Comparison of ENCODE assay signal across 10 mouse cellular contexts in genomic region chr12:17726576-17727320, GRCm38 (mm10). TPM values are rescaled to one million over a fixed set of nuclear protein-coding genes. Genes with fewer than 3 reads are reported as not detected.
A peak's percentile ranks its signal among the peaks of the same experiment; 100 is the strongest.
DNase-seq lines count a peak whose midpoint lies in the region; ATAC-seq and TF ChIP-seq lines count a peak whose summit lies in the region.
"Had no signal": no experiment of that assay in that cellular context is flagged by ENCODE, and none has a peak within 500 bp of the region (broad histone marks: within the 10 kb centered on the region; RNA-seq: fewer than 3 reads in every experiment).

No protein-coding gene starts in this region.

- ATAC-seq in liver, embryonic 11.5 days (replicated peaks; ENCODE audit: low FRiP score), result no peak

- intact Hi-C loops in left cerebral cortex, postnatal 4 days (cut with DNase I), result no loop called here

- H3K27me3 ChIP-seq in cerebellum, adult 2 months (ENCODE audit: control insufficient read depth, insufficient read depth, low read length), result no peaks in the 10 kb centered on the region
- H3K27me3 ChIP-seq in liver, embryonic 11.5 days (replicated peaks; ENCODE audit: control insufficient read depth, insufficient read depth, low read length), result no peaks in the 10 kb centered on the region
- H3K27me3 ChIP-seq: heart, embryonic 13.5 days had no signal

- no peak overlapping the region for H3K4me3 ChIP-seq in cerebellum, adult 2 months (replicated peaks; ENCODE audit: insufficient read depth, low read depth, low read length)
- no peak overlapping the region for H3K4me3 ChIP-seq in liver, embryonic 11.5 days (ENCODE audit: low read depth, low read length)
- H3K4me3 ChIP-seq: heart, embryonic 13.5 days had no signal

- no peak for TF ChIP-seq CTCF in cerebellum, adult 2 months (IDR thresholded peaks at IDR 0.05; ENCODE audit: borderline replicate concordance, insufficient read depth, low read depth, low read length)

- H3K27ac ChIP-seq in cerebellum, adult 2 months (ENCODE audit: insufficient read depth, low read length), result 0 out of 2 replicates have a peak overlapping the region, but pooled peaks have one; percentile 24
- peak overlapping the region; percentile 82 for H3K27ac ChIP-seq in liver, embryonic 11.5 days (ENCODE audit: low read depth, low read length)

- no peak overlapping the region for H3K4me2 ChIP-seq in liver, embryonic 11.5 days

- DNase-seq in cerebellum, adult 2 months, result peak; percentile 35 to 50
- DNase-seq in cerebellum, postnatal 14 days, result no peak
- DNase-seq in right cerebral cortex, adult 18-20 months, result peak; percentile 15
- DNase-seq in right cerebral cortex, postnatal 4 days, result no peak
- DNase-seq in liver, embryonic 11.5 days (ENCODE audit: low spot score), result no peak
- DNase-seq in thymus, postnatal 14 days, result peak; percentile 59
- DNase-seq in Muller cell, postnatal 12 days (ENCODE audit: inconsistent ontology term), result no peak
- no peak for DNase-seq in left cerebral cortex, postnatal 4 days
- DNase-seq: B cell, adult 2 months had no signal

- no peaks in the 10 kb centered on the region for H3K9me3 ChIP-seq in liver, embryonic 11.5 days (ENCODE audit: control insufficient read depth, low read length)
- H3K9me3 ChIP-seq: heart, embryonic 13.5 days had no signal

- peaks cover 23% of the 10 kb centered on the region for H3K4me1 ChIP-seq in cerebellum, adult 2 months (ENCODE audit: control insufficient read depth, insufficient read depth, low read length)
- peaks cover 52% of the 10 kb centered on the region for H3K4me1 ChIP-seq in liver, embryonic 11.5 days (replicated peaks; ENCODE audit: control insufficient read depth, insufficient read depth, low read length)

- H3K9ac ChIP-seq in liver, embryonic 11.5 days (ENCODE audit: low read depth, low read length), result no peak overlapping the region; the same call in 1 of the 2 replicates

- 63% methylated on average over 10 of the region's 10 CpGs for WGBS in cerebellum, adult 2 months
- 72% methylated on average over 10 of the region's 10 CpGs for WGBS in liver, embryonic 11.5 days

- H3K36me3 ChIP-seq in liver, embryonic 11.5 days (ENCODE audit: control insufficient read depth, insufficient read depth, low read length), result no peaks in the 10 kb centered on the region
- H3K36me3 ChIP-seq: heart, embryonic 13.5 days had no signal

- TF ChIP-seq POLR2A in cerebellum, adult 2 months (IDR thresholded peaks at IDR 0.05; ENCODE audit: borderline replicate concordance, insufficient read depth, low read length), result no peak

RNA-seq across cellular contexts. Expression of gene Hpcal1, which starts 36.1 kb away (rescaled TPM):
- 544 TPM in 2 replicates for polyA plus RNA-seq in cerebellum, adult 2 months (2012; rRNA removed)
- polyA plus RNA-seq in liver, embryonic 11.5 days (2014; fragmentation: Nextera tagmentation; extraction: Ambion mirVana), result 30.2 and 31.8 TPM in 2 replicates
- total RNA-seq in left cerebral cortex, postnatal 4 days (2021), result 10 to 100 TPM; 28.7 to 49.3 TPM

Comparison
In these comparisons a context has a peak if more than half of its experiments do, and no peak if none do; other contexts are left out.
1. DNase-seq: peak in cerebellum, adult 2 months (2 of 2), right cerebral cortex, adult 18-20 months (single experiment) and thymus, postnatal 14 days (single experiment); none in cerebellum, postnatal 14 days (0 of 2), right cerebral cortex, postnatal 4 days (single experiment), liver, embryonic 11.5 days (single experiment), Muller cell, postnatal 12 days (single experiment) and left cerebral cortex, postnatal 4 days (single experiment).
2. RNA of gene Hpcal1, which starts 36.1 kb away (polyA plus RNA-seq): 544 TPM in cerebellum, adult 2 months; 30.2 to 31.8 TPM in liver, embryonic 11.5 days; every median in the first group is over 10 times any median in the second.